Mouse (Mus musculus) hematopoietic stem cell, adult 5-6 weeks (primary cell): ENCODE results near the gene Ercc2. TPM values are rescaled to one million over a fixed set of nuclear protein-coding genes. Genes with fewer than 3 reads are reported as not detected.

Source experiments
- ATAC-seq, 2 experiments: fragments of 125-278 bp in 1 of 2; replicated peaks in 1 of 2; 2 replicates each; pipeline ENCODE4 v1.8.0; 2016 to 2017; ENCODE audit warnings: inconsistent platforms in 2 of 2, mild to moderate bottlenecking in 2 of 2, moderate number of reproducible peaks in 2 of 2, low read depth in 1 of 2, moderate TSS enrichment in 1 of 2; ENCODE audit not compliant: low FRiP score in 2 of 2, poor library complexity in 2 of 2, severe bottlenecking in 2 of 2, insufficient read depth in 1 of 2, low TSS enrichment in 1 of 2
- total RNA-seq: library from RNA; stranded (forward); fragments of 172-1452, 232-1000 nt; gene quantifications from 2 replicates; pipeline ENCODE4 v1.2.3, GENCODE M21; 2017

Gene Ercc2
- total RNA-seq, 1 experiment from 2014 or later, result 42.5 TPM

DNA sequence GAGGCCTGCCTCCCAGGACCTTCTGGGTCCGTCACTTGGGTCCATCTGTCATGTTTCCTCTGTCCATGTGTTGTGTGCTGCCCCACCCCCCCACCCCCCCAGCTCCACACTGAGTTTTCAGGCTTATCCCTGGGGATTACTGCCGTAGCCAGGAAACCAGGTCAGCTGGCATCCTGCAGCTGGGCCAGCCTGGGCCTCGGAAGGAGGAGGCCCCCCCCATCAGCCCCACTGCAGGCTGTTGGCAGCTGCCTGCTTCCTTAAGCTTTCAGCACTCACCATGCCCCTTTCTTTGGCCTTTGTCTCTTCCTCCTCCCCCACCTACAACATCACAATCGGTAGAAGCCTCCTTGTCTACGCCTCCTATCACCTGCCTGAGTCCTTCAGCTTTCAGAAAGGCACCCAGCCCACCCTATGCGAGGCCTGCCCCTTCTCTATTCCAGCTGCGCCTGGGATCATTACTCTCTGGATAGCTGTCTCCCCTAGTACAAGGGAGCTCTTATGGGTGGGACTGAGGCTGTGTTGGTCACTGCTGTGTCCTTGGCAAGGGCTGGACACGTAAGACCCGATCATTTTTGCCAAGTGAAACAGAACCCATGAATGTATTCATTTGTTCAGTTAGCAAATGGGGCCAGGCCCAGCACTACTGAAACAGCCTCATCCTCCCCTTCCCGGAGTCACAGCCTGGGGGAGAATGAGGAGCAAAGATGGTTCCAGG, 7.0 kb downstream of the Ercc2 start:
- no peak for ATAC-seq

DNA sequence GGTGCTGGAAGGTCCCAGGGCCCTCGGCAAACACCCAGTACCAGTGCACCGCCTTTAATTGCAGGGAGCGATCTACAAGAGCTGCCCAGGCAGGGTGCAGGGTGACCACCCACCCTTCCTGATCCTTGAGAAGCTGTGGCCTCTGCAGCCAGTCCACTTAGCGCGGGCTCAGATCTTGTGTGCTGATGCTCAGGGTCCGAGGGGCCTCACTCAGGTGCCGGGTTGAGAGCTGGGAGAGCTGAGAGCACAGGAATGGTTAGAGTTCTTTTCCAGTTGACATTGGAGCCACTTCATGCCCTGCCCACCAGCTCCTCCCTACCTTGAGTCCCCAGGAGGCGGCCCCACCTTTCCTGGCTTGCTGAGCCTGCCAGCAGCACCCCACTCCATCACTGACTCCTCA, 12.7 kb downstream of the Ercc2 start:
- ATAC-seq, result no peak

DNA sequence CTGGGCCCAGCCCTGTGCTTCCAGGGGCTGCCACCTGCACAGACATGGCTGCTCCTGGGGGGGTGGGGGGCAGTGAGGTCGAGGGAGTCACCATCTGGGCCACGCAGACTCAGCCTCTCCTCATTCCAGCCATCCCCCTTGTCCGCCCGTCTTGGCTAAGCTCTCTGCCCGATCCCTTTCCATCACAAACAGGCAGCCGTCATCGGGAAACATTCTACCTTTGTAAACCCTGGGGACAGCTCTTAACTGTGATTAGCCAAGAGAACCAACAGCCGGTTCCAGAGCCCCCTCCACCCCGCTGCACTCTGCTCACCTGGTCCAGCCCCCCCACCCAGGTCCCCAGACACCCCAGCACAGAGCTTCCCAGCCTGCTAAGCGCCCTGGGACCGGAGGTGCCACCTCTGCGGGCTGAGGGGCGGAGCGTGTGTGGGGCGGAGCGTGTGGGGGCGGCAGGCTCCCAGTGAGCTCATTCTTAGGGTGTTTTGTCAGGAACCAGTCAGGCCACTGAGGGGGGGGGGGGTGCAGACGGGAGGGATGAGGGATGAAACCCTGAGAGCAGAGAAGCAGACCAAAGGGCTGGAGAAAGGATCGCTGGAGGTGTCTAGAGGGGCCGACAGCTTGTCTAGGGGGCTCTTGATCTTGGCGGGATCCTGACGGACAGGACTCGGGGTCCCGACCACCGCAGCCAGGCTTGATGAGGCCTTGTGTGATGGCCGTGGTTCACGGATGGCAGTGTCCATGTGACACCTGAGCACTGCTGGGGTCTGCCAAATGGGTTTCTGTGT, 17.9 kb downstream of the Ercc2 start:
- ATAC-seq, result peak; percentile 72 to 76

DNA sequence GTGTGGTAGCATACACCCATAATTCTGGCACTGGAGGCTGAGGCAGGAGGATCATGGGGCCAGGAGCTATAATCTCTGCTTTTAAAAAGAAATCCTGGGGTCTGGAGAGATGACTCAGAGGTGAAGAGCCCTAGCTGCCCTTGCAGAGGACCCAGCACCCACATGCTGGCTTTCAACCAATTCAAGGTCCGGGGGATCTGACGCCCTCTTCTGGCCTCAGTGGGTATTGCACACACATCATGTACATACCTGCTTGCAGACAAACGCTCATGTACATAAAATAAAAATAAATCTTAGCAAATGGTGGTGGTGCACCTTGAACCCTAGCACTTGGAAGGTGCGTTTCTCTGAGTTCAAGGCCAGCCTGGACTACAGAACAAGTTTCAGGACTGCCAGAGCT, 19.1 kb downstream of the Ercc2 start:
- no peak for ATAC-seq

DNA sequence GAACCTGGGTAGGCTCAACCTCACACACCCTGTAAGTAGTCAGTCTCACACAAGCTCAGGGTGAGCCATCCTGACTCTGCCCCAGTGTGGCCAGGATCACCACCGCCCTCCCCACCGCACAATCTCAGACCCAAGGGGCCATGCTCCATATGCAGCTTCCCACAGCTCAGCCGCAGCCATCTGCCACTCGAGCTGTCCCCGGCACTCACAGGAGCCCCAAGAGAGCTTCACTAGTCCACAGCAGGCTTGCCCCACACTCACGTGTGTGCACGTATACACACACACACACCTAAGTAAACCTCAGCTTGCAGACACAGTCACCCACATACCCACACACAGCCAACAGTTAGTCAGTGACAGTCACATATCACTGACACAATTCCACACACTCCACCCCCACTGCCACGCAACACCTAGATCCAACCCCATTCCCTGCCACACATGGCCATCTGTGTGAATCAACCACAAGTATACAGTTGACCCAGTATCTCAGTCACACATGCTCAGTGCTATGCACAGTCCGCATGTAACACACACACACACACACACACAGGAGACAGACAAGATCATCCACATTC, 20.8 kb downstream of the Ercc2 start:
- ATAC-seq, result no peak

DNA sequence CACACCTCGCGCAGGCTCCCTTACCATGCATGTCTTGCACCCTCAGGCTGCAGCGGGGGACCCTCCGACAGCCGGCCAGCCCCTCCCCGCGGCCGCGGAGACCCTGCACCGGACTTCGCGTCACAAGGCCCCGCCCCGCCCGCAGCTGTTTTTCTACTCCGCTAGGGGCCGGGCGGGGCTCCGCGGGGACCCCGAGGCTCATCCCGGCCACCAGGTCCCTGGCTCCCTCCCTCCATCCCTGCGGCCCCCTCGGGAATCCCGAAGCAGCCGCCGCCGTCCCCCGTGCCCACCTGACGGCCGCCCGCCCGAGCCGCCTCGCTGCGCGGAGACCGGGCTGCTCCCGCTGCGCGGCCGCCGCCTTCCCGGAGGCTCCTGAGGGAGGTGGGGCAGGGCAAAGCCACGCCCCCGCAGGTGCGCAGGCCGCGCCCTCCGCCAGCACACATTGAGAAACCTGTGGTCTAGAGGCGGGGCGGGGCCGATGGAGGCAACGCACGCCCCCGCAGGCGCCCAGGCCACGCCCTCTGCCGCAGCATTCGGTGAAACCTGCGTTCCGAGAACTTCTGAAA, 22.0 kb downstream of the Ercc2 start, which contains the start of gene Klc3:
Gene Klc3 (minus strand): TSS at position 374 of the 566 bp plus-strand sequence.
- peak; percentile 39 to 54; a peak in 2 of 4 replicates for ATAC-seq

DNA sequence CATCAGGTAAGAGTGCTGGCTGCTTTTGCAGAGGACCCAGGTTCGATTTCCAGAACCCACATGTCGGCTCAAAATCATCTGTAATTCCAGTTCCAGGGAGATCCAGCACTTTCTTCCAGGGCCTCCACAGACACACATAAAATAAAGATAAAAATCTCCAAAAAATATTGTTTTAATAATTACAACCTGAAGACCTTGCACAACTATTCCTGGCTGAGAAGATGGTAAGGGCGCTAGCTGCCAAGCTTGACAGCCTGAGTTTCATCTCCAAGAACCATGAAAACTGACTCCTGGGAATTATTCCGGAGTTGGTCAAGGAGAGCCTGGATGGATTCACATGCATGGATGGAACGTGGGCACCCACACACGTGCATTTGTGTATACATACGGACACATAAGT, 22.7 kb downstream of the Ercc2 start, which contains the start of gene Ckm:
Gene Ckm (plus strand): TSS at position 301 of the 400 bp plus-strand sequence.
- ATAC-seq, result no peak

DNA sequence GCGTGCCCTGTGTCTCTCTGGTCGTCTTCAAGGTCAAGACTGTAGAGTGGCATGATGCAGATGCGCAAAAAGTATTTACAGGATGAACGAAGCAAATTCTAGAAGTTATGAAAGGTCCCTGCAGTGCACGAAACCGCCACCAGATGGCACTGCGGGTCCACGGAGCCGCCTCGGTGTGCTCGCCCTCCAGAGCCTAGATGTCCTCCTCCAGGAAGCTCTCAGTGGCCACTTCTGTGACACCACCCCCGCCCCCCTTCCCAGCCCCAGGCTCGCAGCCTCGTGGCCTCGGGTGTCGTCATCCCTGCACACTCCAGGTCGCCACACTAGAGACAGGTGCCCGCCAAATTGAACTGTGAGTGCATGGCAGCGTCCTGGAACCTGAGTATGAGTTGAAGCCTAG, 23.6 kb downstream of the Ercc2 start:
- peak; percentile 86 for ATAC-seq

DNA sequence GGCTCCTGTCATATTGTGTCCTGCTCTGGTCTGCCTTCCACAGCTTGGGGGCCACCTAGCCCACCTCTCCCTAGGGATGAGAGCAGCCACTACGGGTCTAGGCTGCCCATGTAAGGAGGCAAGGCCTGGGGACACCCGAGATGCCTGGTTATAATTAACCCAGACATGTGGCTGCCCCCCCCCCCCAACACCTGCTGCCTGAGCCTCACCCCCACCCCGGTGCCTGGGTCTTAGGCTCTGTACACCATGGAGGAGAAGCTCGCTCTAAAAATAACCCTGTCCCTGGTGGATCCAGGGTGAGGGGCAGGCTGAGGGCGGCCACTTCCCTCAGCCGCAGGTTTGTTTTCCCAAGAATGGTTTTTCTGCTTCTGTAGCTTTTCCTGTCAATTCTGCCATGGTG, 27.9 kb downstream of the Ercc2 start:
- ATAC-seq, result no peak

DNA sequence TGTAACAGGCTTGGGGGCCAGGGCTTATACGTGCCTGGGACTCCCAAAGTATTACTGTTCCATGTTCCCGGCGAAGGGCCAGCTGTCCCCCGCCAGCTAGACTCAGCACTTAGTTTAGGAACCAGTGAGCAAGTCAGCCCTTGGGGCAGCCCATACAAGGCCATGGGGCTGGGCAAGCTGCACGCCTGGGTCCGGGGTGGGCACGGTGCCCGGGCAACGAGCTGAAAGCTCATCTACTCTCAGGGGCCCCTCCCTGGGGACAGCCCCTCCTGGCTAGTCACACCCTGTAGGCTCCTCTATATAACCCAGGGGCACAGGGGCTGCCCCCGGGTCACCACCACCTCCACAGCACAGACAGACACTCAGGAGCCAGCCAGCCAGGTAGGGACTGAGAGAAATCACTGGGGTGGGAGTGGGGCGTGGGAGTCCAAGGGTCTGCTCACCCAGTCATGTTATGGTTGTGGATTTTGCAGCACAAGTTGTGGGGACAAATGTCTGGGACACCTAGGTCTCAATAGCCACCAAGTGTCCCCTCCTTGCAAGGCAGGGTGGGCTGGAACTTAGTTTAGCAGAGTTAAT, 29.0 kb downstream of the Ercc2 start:
- ATAC-seq, result no peak

DNA sequence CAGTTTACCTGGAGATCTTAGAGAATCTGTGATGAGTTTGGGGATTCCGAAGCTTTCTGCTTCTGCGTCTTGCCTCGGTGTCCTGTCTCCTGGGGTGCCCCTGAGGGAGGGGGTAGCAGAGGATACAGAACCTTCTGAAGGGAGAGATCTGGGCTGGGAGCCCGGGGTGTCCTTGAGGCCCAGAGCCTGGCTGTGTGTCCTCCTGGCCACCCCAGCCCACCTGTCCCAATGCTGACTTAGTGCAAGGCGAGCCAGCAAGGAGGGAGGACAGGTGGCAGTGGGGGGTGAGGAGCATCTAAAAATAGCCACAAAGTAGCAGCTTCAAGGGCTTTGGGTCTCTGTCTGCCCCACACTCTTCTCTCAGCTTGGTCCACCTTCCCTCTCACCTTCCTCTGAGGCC, 30.0 kb downstream of the Ercc2 start:
- no peak for ATAC-seq

DNA sequence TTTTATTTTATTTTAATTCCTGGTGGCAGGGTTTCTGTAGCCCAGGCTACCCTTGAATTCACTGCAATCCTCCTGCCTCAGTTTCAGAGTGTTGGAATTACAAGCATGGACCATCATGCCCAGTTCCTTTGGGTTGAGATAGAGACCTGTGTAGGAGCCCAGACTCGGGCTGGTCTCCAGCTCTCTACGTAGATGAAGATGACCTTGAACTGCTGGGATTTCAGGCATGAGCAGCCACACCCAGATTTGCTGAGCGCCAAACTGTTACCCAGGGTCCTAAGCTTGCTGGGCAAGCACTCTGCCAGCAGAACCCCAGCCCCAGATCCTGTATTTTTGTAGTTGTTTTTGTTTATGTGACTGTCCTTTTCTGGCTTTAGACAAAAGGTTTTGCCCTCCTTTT, 31.7 kb downstream of the Ercc2 start:
- no peak for ATAC-seq

DNA sequence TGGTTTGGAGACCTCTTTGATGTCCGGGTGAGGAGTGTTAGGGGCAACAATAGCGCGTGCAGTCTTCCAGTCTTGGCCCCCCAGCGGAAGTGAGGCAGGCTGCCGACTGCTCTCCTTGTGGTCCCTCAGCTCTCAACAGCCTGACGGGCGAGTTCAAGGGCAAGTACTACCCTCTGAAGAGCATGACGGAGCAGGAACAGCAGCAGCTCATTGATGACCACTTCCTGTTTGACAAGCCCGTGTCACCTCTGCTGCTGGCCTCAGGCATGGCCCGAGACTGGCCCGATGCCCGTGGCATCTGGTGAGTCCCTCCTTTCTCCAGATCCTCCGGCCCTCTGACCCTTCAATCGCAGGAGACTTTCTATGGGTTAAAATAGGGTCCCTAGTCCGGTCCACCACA, 34.8 kb downstream of the Ercc2 start:
- no peak for ATAC-seq

DNA sequence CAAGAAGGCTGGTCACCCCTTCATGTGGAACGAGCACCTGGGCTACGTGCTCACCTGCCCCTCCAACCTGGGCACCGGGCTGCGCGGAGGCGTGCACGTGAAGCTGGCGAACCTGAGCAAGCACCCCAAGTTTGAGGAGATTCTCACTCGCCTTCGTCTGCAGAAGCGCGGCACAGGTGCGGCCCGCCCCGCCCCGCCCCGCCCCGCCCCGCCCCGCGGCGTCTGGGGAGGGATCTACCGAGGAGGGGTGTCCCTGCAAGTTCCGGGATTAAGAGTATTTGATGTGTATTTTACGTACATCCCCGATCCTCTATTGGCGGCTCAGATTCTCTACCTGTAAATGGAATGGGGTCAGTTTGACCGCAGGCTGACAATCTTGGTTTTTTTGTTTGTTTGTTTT, 38.3 kb downstream of the Ercc2 start:
- no peak for ATAC-seq

DNA sequence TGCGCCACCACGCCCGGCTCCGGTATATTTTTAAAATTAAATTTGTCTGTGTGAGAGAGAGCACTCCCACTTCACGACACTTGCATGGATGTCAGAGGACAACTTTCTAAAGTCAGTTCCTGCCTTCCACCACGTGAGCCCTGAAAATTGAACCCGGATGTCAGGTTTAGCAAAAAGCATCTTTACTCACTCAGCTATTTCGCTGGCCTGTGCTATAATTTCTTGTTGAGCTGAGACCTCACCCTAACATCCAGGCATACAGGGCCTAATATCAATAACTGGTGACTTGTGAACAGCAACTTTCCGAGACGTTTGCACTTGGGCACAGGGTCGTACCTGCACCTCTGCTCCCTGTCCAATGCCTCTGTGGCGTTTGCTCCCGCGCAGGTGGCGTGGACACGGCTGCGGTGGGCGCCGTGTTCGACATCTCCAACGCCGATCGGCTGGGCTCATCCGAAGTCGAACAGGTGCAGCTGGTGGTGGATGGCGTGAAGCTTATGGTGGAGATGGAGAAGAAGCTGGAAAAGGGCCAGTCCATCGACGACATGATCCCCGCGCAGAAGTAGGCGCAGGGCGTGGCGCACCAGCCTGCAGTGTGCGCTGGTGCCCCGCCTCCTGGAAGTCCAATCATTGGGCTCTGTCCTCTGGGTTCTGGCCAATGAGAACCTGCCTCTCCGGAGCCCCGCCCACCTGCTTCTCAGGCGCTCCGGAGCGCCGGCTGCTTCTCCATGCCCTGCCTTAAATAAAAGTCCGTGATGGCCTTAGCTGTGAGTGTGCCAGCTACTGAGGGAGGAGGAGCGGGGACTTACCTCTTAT, 39.2 kb downstream of the Ercc2 start:
- ATAC-seq, result peak; percentile 96 to 97

DNA sequence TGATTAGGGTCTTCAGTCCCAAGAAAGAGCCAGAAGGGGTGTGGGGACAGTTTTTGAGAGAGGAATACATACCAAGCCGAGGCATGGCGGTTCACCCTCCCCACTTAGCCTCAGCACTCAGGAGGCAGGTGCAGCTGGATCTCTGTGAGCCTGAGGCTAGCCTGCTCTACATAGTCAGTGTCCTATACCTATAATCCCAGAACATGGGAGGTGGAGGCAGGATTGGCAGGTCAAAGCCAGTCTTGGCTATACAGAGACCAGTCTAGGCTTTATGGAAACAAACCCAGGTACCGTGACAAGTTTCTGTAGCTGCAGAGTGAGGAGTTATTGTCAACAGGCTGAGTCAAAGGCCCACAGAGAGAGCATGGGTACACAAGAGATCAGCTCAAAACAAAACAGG, 41.3 kb downstream of the Ercc2 start:
- ATAC-seq, result no peak

DNA sequence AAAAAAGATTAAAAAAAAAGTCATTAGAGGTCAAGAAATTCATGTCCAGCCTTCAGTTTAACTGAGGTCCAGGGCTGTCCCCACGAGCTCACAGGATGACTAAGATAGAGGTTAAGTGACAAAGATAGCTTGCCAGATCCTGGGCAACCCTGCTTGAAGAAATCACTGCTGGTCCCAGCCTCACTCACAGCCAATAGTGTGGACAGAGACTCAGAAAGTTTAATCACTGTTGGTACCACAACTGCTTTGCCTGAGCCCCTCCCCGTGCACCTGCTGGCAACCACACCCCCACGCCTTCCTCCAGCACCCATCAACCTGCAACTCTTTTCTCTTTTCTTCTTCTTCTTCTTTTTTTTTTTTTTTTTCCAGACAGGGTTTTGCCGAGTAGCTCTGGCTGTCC, 42.2 kb downstream of the Ercc2 start:
- no peak for ATAC-seq
